Mouse (Mus musculus) ES-E14 (cell line): ENCODE data around the gene Noxo1. TPM values are rescaled to one million over a fixed set of nuclear protein-coding genes. Genes with fewer than 3 reads are reported as not detected.
A peak's percentile ranks its signal among the peaks of the same experiment; 100 is the strongest.

Source experiments
- DNase-seq: peaks from one replicate; pipeline ENCODE4 v3.0.0-alpha.2; 2013; ENCODE audit warnings: low read depth, low spot score
- H3K27ac ChIP-seq: 2 replicates; pipeline ENCODE4 v1.5.1; 2012; ENCODE audit warnings: low read depth, mild to moderate bottlenecking, low read length, moderate library complexity, mixed read lengths; ENCODE audit not compliant: poor library complexity, insufficient read depth, severe bottlenecking
- H3K36me3 ChIP-seq: 2 replicates; pipeline ENCODE4 v1.6.1; 2012; ENCODE audit warnings: mild to moderate bottlenecking, low read length, moderate library complexity, mixed read lengths; ENCODE audit not compliant: control insufficient read depth, poor library complexity, insufficient read depth, severe bottlenecking
- H3K4me1 ChIP-seq, 2 experiments: fragments of 150-350 bp in 1 of 2; sonication (generic) in 1 of 2; 2 replicates each; pipeline ENCODE4 v1.6.1; 2012; ENCODE audit warnings: low read length in 2 of 2, mild to moderate bottlenecking in 1 of 2, mixed read lengths in 1 of 2; ENCODE audit not compliant: control insufficient read depth in 2 of 2, insufficient read depth in 2 of 2, poor library complexity in 1 of 2
- H3K4me3 ChIP-seq, 2 experiments: fragments of 150-350 bp in 1 of 2; sonication (generic) in 1 of 2; 2 replicates each; pipeline ENCODE4 v1.5.1; 2012; ENCODE audit warnings: low read length in 2 of 2, low read depth in 1 of 2, mild to moderate bottlenecking in 1 of 2, mixed read lengths in 1 of 2; ENCODE audit not compliant: insufficient read depth in 1 of 2, poor library complexity in 1 of 2, severe bottlenecking in 1 of 2
- H3K9ac ChIP-seq: 2 replicates; pipeline ENCODE4 v1.6.1; 2012; ENCODE audit warnings: low read depth, mild to moderate bottlenecking, low read length, mixed read lengths; ENCODE audit not compliant: poor library complexity, insufficient read depth, severe bottlenecking
- H3K9me3 ChIP-seq: fragments of 150-350 bp; sonication (generic); 2 replicates; pipeline ENCODE4 v1.6.1; 2012; ENCODE audit warnings: low read depth, mild to moderate bottlenecking, low read length; ENCODE audit not compliant: control insufficient read depth, insufficient read depth
- CHD2 ChIP-seq: IDR thresholded peaks from 2 replicates; pipeline ENCODE4 v1.6.1; 2014; ENCODE audit warnings: mild to moderate bottlenecking, low read depth, low read length, inconsistent platforms
- HCFC1 ChIP-seq: IDR thresholded peaks from 2 replicates; pipeline ENCODE4 v1.6.1; 2012; ENCODE audit warnings: low read length, inconsistent platforms, borderline replicate concordance; ENCODE audit not compliant: insufficient read depth
- MAFK ChIP-seq: IDR thresholded peaks from 2 replicates; pipeline ENCODE4 v1.6.1; 2014; ENCODE audit warnings: mild to moderate bottlenecking, low read depth, low read length, inconsistent platforms; ENCODE audit not compliant: insufficient read depth
- ZC3H11A ChIP-seq: IDR thresholded peaks from 2 replicates; pipeline ENCODE4 v1.6.1; 2012; ENCODE audit warnings: low read depth, mild to moderate bottlenecking, inconsistent platforms, low read length, borderline replicate concordance
- ZNF384 ChIP-seq: IDR thresholded peaks from 2 replicates; pipeline ENCODE4 v1.6.1; 2012; ENCODE audit warnings: low read depth, low read length, inconsistent platforms
- in situ Hi-C, 2 experiments: fragments of 600-800 bp; cut with MboI; formaldehyde crosslinking; loops; one replicate each; pipeline ENCODE4 v1.15.1; 2025; ENCODE audit warnings: low sequenced_read_pairs in 2 of 2, inconsistent platforms in 1 of 2; ENCODE audit not compliant: unreplicated experiment in 2 of 2
- total RNA-seq: library from RNA; depleted of rRNA; stranded (reverse); fragments of 300-350 nt; gene quantifications from 2 replicates; pipeline ENCODE4 v1.2.3, GENCODE M21; 2012

The Noxo1 gene
- total RNA-seq, 1 experiment = 2.9 TPM

DNA sequence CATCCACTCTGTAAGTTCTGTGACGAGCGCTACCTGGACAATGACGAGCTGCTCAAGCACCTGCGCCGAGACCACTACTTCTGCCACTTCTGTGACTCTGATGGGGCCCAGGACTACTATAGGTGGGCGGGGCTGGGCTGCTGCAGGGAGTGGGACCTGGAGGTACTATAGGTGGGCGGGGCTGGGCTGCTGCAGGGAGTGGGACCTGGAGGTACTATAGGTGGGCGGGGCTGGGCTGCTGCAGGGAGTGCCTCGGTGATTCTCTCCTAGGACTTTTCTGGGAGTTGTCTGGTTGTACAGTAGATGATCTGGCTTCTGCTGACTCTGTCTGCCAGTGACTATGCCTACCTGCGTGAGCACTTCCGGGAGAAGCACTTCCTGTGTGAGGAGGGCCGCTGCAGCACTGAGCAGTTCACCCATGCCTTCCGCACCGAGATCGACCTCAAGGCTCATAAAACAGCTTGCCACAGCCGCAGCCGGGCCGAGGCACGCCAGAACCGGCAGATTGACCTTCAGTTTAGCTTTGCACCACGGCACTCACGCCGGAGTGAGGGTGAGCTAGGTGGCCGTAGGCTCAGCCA is 18.4 kb upstream of the Noxo1 start:
- Histone ChIP-seq H3K4me3 (peak overlapping the region in 1 of 2 experiments; percentile 42; a peak in 2 of 4 replicates), H3K27ac (peak overlapping the region; percentile 5; the same call in 1 of the 2 replicates), H3K36me3 (peaks cover 56% of the 10 kb centered on the region), H3K4me1 (peaks cover 3 to 20% of the 10 kb centered on the region in 2 experiments; a peak in 2 of 4 replicates), H3K9me3 (no peaks in the 10 kb centered on the region), H3K9ac (no peak overlapping the region)
- in situ Hi-C loops = no loop called here
- no peak for TF ChIP-seq MAFK
- no peak for TF ChIP-seq ZC3H11A
- TF ChIP-seq CHD2 = no peak
- TF ChIP-seq HCFC1 = no peak
- TF ChIP-seq ZNF384 = no peak
- DNase-seq = no peak

GRCm38 (mm10) chr17:24686514-24686913 is 9.5 kb upstream of the Noxo1 start:
- Histone ChIP-seq H3K9me3 (no peaks in the 10 kb centered on the region), H3K27ac (no peak overlapping the region), H3K36me3 (peaks cover 6% of the 10 kb centered on the region), H3K4me3 (peak overlapping the region; percentile 50 to 66), H3K9ac (peak overlapping the region; percentile 52), H3K4me1 (peaks cover 7 to 11% of the 10 kb centered on the region in 2 experiments)
- DNase-seq = peak; percentile 69
- in situ Hi-C loops = no loop called here
- no peak for TF ChIP-seq CHD2
- TF ChIP-seq ZC3H11A = no peak
- no peak for TF ChIP-seq MAFK
- no peak; the same call in 1 of the 2 replicates for TF ChIP-seq HCFC1
- TF ChIP-seq ZNF384 = no peak

DNA sequence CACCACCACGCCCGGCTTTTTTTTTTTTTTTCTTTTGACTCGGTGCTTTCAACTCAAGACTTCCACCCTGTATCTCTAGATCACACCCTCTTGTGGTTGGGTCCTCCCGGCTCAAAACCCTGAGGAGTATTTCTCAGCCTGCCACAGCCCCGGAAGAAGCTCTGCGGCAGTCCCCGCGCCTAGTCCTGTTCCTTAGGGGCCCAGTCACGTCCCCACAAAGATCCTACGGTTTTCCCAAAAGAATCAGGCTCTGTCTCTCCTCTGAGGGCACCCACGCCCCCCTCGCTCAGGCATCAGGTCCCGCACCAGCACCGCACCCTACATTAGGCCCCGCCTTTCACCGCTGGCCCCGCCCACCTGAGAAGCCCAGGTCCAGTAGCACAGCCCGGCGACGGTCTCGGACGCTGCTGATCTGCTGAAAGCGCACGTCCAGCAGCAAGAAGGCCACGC is 8.9 kb upstream of the Noxo1 start:
- peak; percentile 64; the same call in 1 of the 2 replicates for TF ChIP-seq ZNF384
- no peak for TF ChIP-seq HCFC1
- no peak for DNase-seq
- H3K27ac ChIP-seq = no peak overlapping the region
- H3K9ac ChIP-seq = peak overlapping the region; percentile 1; the same call in 1 of the 2 replicates
- peak overlapping the region; percentile 15 to 16; a peak in 3 of 4 replicates for H3K4me3 ChIP-seq
- peaks cover under 1% of the 10 kb centered on the region; the same call in 1 of the 2 replicates for H3K36me3 ChIP-seq
- in situ Hi-C loops = no loop called here
- H3K4me1 ChIP-seq = peaks cover 7 to 11% of the 10 kb centered on the region in 2 experiments
- no peaks in the 10 kb centered on the region for H3K9me3 ChIP-seq

DNA sequence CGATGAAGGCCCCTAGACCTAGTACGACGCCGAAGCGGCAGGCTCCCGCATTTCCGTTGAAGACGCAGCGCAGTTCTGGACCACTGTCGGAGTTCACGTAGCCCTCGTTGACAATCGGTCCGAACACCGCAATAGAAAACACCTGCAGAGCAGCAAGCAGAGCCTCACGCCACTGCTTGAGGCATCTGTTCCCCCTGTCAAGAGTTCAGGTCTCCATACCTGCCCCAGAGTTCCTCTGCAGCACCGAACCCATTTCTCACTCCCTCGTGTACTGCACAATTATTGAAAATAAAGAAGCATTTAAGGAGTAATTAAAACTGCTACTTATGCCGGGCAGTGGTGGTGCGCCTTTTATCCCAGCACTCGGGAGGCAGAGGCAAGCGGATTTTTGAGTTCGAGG is 8.4 kb upstream of the Noxo1 start:
- no peak for DNase-seq
- Histone ChIP-seq H3K9ac (no peak overlapping the region), H3K4me3 (peak overlapping the region; percentile 15 to 16; a peak in 2 of 4 replicates), H3K36me3 (peaks cover 1% of the 10 kb centered on the region), H3K9me3 (no peaks in the 10 kb centered on the region), H3K27ac (no peak overlapping the region), H3K4me1 (peaks cover 7 to 11% of the 10 kb centered on the region in 2 experiments)
- TF ChIP-seq CHD2 (no peak), MAFK (no peak), HCFC1 (no peak), ZC3H11A (no peak), ZNF384 (no peak)
- in situ Hi-C loops = no loop called here
